Mouse (Mus musculus) heart, embryonic 14.5 days (tissue): Measurements from ENCODE around the gene Ccndbp1. TPM values are rescaled to one million over a fixed set of nuclear protein-coding genes. Genes with fewer than 3 reads are reported as not detected.
"Not testable (repeated sequence)": the region's sequence is repeated elsewhere in the genome, so short reads cannot be mapped to it uniquely, and the experiment has no call there.

Experiments
- ATAC-seq: fragments of 200-750 bp; cut with Nextera tagmentation; 2 replicates; pipeline ENCODE4 v1.8.0; 2017; ENCODE audit warnings: low read depth, moderate TSS enrichment; ENCODE audit not compliant: insufficient number of reproducible peaks, insufficient read depth, low FRiP score
- H3K27ac ChIP-seq, 2 experiments: fragments of 200-500 bp in 1 of 2; fragments of 300-500 bp in 1 of 2; sonication (generic) in 1 of 2; replicated peaks in 1 of 2; 2 replicates each; pipeline ENCODE4 v1.5.1; 2012 to 2014; ENCODE audit warnings: low read depth in 2 of 2, low read length in 2 of 2, control low read depth in 1 of 2, mild to moderate bottlenecking in 1 of 2, mixed read lengths in 1 of 2; ENCODE audit not compliant: control insufficient read depth in 1 of 2, insufficient read depth in 1 of 2
- H3K27me3 ChIP-seq: fragments of 300-500 bp; sonication (generic); 2 replicates; pipeline ENCODE4 v1.6.1; 2014; ENCODE audit warnings: mild to moderate bottlenecking, low read length, control low read depth; ENCODE audit not compliant: control insufficient read depth, insufficient read depth
- H3K36me3 ChIP-seq: fragments of 300-500 bp; sonication (generic); 2 replicates; pipeline ENCODE4 v1.6.1; 2014; ENCODE audit warnings: mild to moderate bottlenecking, control low read depth, low read length, mixed read lengths; ENCODE audit not compliant: control insufficient read depth, insufficient read depth
- H3K4me1 ChIP-seq, 2 experiments: fragments of 200-500 bp in 1 of 2; fragments of 300-500 bp in 1 of 2; sonication (generic) in 1 of 2; 2 replicates each; pipeline ENCODE4 v1.6.1; 2012 to 2014; ENCODE audit warnings: low read length in 2 of 2, control low read depth in 1 of 2, mixed read lengths in 1 of 2; ENCODE audit not compliant: control insufficient read depth in 2 of 2, insufficient read depth in 2 of 2
- H3K4me2 ChIP-seq: fragments of 300-500 bp; sonication (generic); 2 replicates; pipeline ENCODE4 v1.6.1; 2014; ENCODE audit warnings: mild to moderate bottlenecking, low read length
- H3K4me3 ChIP-seq, 2 experiments: fragments of 200-500 bp in 1 of 2; fragments of 300-500 bp in 1 of 2; sonication (generic) in 1 of 2; 2 replicates each; pipeline ENCODE4 v1.5.1; 2012 to 2014; ENCODE audit warnings: low read length in 2 of 2, mild to moderate bottlenecking in 2 of 2, control low read depth in 1 of 2, low read depth in 1 of 2, moderate library complexity in 1 of 2; ENCODE audit not compliant: control insufficient read depth in 1 of 2, insufficient read depth in 1 of 2
- H3K9ac ChIP-seq: fragments of 300-500 bp; sonication (generic); 2 replicates; pipeline ENCODE4 v1.6.1; 2014; ENCODE audit warnings: mild to moderate bottlenecking, low read length
- H3K9me3 ChIP-seq: fragments of 300-500 bp; sonication (generic); 2 replicates; pipeline ENCODE4 v1.6.1; 2016; ENCODE audit warnings: low read length, control low read depth; ENCODE audit not compliant: control insufficient read depth
- WGBS: fragments of 180-500 bp; shearing (Covaris S2); extraction: QIAGEN DNeasy Blood & Tissue Kit; methylation state at CpG from one replicate; pipeline ENCODE4 v1.1.7; 2014; 5-methylcytosine and 5-hydroxymethylcytosine counted together
- polyA plus RNA-seq: library from polyadenylated mRNA; unstranded; fragments of >200 nt; fragmentation: Nextera tagmentation; extraction: Ambion mirVana; gene quantifications from 2 replicates; pipeline ENCODE4 v1.2.1, GENCODE M21; 2014

Ccndbp1 gene
- polyA plus RNA-seq, 1 experiment from 2014 or later: 43.7 TPM

DNA sequence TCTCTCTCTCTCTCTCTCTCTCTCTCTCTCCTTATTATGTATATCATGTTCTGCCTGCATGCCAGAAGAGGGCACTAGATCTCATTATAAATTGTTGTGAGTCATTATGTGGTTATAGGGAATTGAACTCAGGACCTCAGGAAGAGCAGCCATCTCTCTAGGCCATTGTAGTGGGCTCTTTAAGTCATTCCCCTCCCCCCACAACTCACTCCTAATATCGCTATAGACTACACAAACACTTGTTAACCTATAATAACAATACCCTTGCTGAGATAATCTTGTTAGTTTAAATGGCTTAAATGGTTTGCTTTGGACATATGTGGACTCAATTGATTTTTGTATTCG is 29.5 kb upstream of the Ccndbp1 start:
- Histone ChIP-seq H3K27ac (no peak overlapping the region), H3K9me3 (no peaks in the 10 kb centered on the region), H3K9ac (no peak overlapping the region), H3K4me2 (no peak overlapping the region), H3K36me3 (no peaks in the 10 kb centered on the region), H3K4me1 (peaks cover 0 to 2% of the 10 kb centered on the region in 2 experiments; a peak in 1 of 4 replicates), H3K4me3 (no peak overlapping the region), H3K27me3 (no peaks in the 10 kb centered on the region)
- 60% methylated on average over 2 of the region's 2 CpGs for WGBS
- ATAC-seq: no peak

GRCm38 (mm10) chr2:120979819-120980218 is 28.4 kb upstream of the Ccndbp1 start:
- H3K4me2 ChIP-seq: no peak overlapping the region
- no peak for ATAC-seq
- no peak overlapping the region for H3K9ac ChIP-seq
- peaks cover 0 to 2% of the 10 kb centered on the region in 2 experiments; a peak in 1 of 4 replicates for H3K4me1 ChIP-seq
- H3K36me3 ChIP-seq: no peaks in the 10 kb centered on the region
- no peak overlapping the region for H3K4me3 ChIP-seq
- 79% methylated on average over 1 of the region's 1 CpGs for WGBS
- H3K27ac ChIP-seq: no peak overlapping the region
- no peaks in the 10 kb centered on the region for H3K27me3 ChIP-seq
- H3K9me3 ChIP-seq: no peaks in the 10 kb centered on the region

DNA sequence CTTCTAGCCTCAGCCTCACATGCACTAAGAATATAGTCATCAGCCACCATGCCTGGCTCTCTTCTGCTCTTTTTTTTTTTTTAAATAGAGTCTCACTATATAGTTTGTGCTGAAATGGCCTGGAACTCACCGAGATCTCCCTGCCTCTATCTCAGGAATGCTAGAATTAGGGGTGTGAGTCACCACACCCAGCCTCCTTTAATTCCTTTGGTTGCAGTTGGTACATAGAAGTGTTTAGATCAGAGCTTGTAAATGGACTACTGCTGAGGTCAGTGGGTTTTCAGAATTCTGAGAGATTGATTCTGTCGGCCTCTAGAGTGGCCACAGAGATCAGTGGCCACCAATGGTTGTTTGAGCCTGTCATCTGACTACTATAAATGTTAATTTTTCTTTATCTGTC is 27.3 kb upstream of the Ccndbp1 start:
- Histone ChIP-seq H3K27ac (no peak overlapping the region), H3K4me2 (no peak overlapping the region), H3K9ac (no peak overlapping the region), H3K36me3 (no peaks in the 10 kb centered on the region), H3K27me3 (no peaks in the 10 kb centered on the region), H3K4me3 (no peak overlapping the region), H3K9me3 (no peaks in the 10 kb centered on the region), H3K4me1 (peaks cover 0 to 2% of the 10 kb centered on the region in 2 experiments; a peak in 1 of 4 replicates)
- ATAC-seq: no peak
- 35% methylated on average over 2 of the region's 2 CpGs for WGBS

DNA sequence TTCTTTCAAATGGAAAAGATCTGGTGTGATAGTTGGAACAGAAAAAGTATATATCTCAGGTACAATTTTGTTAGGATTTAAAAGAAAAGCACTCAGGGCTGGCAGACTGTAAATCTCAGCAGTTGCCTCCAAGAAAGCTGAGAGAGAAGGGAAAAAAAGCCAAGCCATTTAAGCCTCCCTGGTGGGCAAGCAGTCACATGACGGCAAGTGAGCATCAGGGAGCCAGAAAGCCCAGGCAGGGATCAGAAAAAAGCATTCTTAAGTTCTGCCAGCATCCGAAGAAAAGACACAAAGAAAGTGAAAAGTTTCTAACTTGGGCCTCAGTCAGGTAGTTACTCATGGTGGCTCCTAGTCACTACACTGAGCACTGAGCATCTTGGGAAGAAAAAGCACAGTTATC is 24.6 kb upstream of the Ccndbp1 start:
- Histone ChIP-seq H3K4me2 (no peak overlapping the region), H3K36me3 (no peaks in the 10 kb centered on the region), H3K9me3 (no peaks in the 10 kb centered on the region), H3K9ac (no peak overlapping the region), H3K27me3 (no peaks in the 10 kb centered on the region), H3K4me1 (no peaks in the 10 kb centered on the region), H3K27ac (no peak overlapping the region), H3K4me3 (no peak overlapping the region)
- ATAC-seq: no peak
- WGBS: 34% methylated on average over 2 of the region's 2 CpGs

GRCm38 (mm10) chr2:120985241-120985640 is 23.0 kb upstream of the Ccndbp1 start:
- Histone ChIP-seq H3K4me1 (no peaks in the 10 kb centered on the region), H3K9ac (no peak overlapping the region), H3K9me3 (no peaks in the 10 kb centered on the region), H3K27ac (no peak overlapping the region), H3K36me3 (no peaks in the 10 kb centered on the region), H3K4me3 (no peak overlapping the region), H3K4me2 (no peak overlapping the region), H3K27me3 (no peaks in the 10 kb centered on the region)
- 95% methylated on average over 1 of the region's 1 CpGs for WGBS
- no peak for ATAC-seq

GRCm38 (mm10) chr2:120991196-120991595 is 17.0 kb upstream of the Ccndbp1 start:
- H3K4me3 ChIP-seq: no peak overlapping the region
- ATAC-seq: no peak
- no peak overlapping the region for H3K4me2 ChIP-seq
- no peaks in the 10 kb centered on the region for H3K36me3 ChIP-seq
- no peaks in the 10 kb centered on the region for H3K9me3 ChIP-seq
- no peaks in the 10 kb centered on the region for H3K4me1 ChIP-seq
- H3K27ac ChIP-seq: no peak overlapping the region
- H3K9ac ChIP-seq: no peak overlapping the region
- WGBS: 74% methylated on average over 4 of the region's 4 CpGs
- H3K27me3 ChIP-seq: no peaks in the 10 kb centered on the region

DNA sequence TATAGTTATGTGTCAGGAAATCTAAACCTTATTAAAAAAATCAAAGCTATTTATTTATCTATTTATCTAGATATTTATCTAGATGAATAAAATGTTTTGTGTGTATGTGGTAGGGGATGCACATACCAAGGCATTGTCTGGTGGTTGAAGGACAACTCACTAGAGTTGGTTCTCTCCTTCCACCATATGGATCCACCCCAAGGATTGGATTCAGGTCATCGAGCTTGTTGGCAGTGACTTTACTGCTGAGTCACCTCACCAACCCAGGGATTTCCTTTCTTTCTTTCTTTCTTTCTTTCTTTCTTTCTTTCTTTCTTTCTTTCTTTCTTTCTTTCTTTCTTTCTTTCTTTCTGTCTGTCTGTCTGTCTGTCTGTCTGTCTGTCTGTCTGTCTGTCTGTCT is 11.6 kb upstream of the Ccndbp1 start:
- not testable (repeated sequence) for H3K4me1 ChIP-seq, H3K27ac ChIP-seq, H3K9me3 ChIP-seq, H3K4me2 ChIP-seq, H3K36me3 ChIP-seq, ATAC-seq, H3K4me3 ChIP-seq, H3K27me3 ChIP-seq, H3K9ac ChIP-seq
- WGBS: 65% methylated on average over 1 of the region's 1 CpGs

- no peaks in the 10 kb centered on the region for H3K27me3 ChIP-seq
- H3K36me3 ChIP-seq: no peaks in the 10 kb centered on the region
- no peak for ATAC-seq
- no peak overlapping the region for H3K9ac ChIP-seq
- H3K4me3 ChIP-seq: no peak overlapping the region
- no peak overlapping the region for H3K4me2 ChIP-seq
- H3K4me1 ChIP-seq: no peaks in the 10 kb centered on the region
- no peaks in the 10 kb centered on the region for H3K9me3 ChIP-seq
- H3K27ac ChIP-seq: no peak overlapping the region
- 79% methylated on average over 8 of the region's 8 CpGs for WGBS
Observed at GRCm38 (mm10) chr2:120998863-120999262, 9.3 kb upstream of the Ccndbp1 start.
